Mouse (Mus musculus) embryo, embryonic 10.5 days (tissue): Measurements from ENCODE around the gene Hrasls5.
A peak's percentile ranks its signal among the peaks of the same experiment; 100 is the strongest.

ENCODE experiments used
- DNase-seq: peaks from one replicate; pipeline ENCODE4 v3.0.0-alpha.2; 2015; ENCODE audit warnings: low spot score

Hrasls5 gene

DNA sequence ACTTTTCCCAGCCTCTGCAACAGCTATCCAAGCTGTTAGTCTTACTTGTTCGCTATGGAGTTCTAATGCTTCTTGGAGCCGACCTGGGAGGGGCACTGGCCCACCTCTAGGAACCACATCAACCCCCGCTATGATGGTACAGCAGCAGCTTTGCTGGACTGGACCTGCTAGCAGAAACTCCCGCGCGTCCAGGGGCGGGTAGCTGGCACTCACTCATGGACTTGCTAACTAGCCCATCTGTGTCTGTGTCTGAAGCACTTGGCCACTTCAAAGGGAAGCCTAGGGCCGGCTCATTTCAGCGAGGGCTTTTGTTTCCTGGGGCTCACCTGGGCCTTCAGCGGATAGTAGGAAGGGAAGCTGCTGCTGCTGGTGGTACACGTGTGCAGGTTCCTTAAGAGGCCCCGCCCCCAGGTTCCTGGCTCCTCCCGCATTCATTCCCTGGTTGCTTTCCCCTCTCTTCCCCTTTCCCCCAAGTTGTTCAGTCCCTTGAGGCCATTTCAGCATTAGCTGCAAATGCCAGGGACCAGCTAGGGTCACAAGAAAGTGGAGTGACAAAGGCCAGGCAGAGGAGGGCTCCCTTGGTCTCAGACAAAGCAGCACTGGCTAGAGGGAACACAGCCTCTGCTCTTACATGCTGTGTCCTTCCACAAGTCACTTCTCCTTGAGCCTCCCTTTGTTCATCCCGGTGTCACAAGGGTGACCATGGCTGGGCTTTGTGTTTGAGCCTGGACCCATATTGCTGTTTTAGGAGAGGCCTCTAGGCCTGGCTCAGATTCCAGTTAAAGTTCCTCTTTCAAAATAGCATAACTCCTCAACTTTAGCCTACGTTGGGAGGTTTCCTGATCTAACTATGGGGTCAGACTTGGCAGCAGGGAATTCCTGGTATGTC is 5.3 kb upstream of the Hrasls5 start, which contains the start of gene Lgals12:
Gene Lgals12, minus strand, starts transcription at position 393 of the 889 bp plus-strand sequence.
- DNase-seq, result peak; percentile 32

DNA sequence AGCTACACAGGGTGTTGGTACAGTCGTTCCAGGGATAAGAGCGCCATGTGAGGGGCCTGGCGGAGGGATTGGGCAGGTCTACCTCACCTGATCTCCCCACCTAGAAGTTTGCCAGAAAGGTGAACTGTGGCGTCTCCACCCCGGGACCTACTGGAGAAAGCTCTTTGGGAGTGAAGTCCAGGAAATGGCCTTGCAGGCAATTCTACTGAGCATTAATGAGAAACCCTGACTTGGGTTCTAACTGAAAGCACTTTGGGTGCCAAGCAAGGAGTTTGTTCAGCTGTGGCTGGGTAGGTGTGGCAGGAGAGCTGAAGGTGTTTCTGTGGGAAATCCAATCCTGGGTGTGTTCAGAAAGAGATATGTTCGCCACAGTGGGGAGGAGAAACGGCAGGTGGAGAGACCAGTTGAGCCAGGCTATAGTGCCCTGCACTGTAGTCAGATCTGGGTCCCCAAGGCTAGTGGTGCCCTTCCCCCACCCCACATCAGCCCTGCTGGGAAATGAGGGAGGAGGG is 4.6 kb upstream of the Hrasls5 start:
- DNase-seq, result no peak

DNA sequence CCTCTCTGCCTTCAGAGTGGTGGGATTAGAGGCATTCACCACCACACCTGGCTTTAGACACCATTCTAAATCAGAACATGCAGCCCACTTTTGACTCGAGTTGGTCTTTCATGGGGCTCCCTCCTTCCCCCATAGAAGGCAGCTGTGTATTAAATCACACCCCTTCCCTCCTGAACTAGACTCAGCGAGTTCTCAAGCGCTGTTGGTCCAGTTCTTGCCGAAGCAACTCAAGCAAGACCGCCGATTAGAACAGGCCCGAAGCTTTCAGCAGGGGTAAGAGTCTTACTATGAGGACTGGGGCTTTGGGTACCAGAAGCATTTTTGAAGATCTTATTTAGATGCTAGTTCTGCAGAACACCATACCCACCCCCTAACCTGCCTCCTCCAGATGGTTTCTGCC is 810 bp downstream of the Hrasls5 start:
- DNase-seq, result no peak

DNA sequence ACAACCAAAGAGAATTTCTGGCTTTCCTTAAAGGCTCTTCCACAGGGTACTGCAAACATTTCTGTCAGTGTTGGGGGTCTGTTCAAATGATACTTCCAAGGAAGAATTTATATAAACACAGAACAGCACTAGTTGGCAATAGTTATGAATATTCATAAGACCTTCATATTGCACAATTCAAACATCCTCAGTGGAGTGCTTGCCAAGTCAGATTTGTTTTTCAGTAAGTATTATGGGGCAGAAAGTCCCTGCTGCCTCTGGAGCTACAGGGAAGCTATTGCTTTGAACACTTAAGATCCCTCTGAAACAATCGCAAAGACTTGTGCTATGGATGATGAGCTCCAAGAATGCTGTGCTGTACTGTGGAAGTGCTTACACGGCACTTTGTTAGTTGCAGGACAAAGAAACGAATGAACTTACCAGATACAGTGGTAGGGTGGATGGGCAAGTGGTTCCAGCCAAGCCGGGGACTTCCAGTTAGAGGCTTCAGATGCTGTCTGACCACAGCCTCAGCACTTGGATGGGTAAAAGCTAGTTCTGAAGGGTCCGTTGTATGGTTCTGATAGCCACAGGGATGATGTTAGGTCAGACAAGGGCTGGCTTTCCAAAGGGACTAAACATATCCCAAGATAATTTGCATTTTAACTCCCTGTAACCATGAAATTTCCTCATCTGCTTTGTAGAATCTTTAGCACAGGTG is 4.0 kb downstream of the Hrasls5 start:
- DNase-seq, result no peak

DNA sequence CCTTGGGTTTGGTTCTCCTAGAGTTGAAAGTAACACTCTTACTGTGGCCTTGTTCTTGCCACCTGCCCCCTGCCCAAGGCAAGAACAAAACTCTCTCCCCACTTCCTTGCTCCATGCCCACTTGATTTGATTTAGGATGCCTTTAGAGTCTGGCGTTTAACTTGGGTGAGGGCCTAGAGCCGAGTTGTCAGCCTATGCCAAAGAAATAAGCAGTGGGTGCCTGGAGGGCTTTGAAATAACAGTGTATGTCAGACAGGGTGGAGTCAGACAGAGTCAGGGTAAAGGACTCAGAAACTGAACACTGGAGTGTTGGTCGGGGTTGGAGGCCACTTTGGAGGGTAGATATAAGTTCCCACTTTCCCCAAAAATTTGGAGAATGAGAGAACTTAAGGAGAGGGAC is 4.7 kb downstream of the Hrasls5 start:
- no peak for DNase-seq

DNA sequence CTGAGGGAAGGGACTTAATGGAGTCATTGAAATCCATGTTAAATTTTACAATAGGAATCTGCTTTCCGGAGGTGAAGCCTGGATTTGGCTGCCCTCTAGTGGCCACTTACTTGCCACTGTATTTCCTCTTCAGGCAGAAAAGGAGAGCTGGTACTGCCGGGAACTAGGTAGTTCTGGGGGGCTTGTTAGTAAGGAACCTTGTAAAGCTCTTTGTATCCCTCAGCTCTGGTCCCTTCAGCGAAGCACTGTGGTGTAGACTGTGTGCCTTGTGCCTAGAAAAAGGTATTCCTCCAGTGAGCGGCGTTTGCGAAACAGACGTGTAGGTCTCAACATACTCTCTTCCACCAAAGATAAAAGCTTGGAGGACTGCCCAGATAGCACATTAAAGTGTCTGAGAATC is 5.4 kb downstream of the Hrasls5 start:
- peak; percentile 86 for DNase-seq

DNA sequence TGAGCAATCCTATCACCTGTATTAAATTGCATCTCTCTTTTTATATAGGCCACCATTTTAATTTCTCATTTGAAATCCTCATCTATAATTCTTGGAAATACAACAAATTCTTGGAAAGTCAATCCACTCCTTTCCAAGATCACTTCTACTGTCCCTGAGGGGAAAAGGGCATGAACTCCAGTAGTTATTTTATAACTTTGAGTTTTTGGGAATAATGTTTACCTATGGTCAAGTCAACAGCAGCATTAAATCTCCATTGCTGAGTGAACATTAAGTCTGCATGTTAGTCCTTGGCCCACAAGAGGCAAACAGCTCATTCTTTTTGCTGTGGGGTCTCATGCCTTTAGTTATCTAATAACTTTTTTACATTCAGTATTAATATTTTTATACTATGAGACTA is 20.7 kb downstream of the Hrasls5 start:
- no peak for DNase-seq

DNA sequence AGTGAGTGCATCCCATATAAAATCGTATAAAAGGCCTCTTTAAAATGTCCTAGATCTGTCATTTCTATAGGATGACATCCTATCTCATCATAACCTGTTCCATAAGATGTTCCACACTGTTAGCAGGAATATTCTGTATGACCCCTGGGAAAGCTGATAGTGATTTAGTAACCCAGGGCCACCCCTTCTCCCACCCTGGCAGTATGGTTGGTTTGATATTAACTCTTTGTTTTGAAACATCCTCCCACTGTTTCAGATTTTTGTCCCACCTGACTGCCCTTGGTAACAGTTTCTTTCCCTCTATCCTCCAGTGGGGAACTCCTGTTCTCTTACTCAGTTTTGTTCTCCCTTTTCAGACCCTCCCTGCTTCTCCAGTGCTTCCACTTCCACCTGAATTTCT is 21.4 kb downstream of the Hrasls5 start:
- no peak for DNase-seq

DNA sequence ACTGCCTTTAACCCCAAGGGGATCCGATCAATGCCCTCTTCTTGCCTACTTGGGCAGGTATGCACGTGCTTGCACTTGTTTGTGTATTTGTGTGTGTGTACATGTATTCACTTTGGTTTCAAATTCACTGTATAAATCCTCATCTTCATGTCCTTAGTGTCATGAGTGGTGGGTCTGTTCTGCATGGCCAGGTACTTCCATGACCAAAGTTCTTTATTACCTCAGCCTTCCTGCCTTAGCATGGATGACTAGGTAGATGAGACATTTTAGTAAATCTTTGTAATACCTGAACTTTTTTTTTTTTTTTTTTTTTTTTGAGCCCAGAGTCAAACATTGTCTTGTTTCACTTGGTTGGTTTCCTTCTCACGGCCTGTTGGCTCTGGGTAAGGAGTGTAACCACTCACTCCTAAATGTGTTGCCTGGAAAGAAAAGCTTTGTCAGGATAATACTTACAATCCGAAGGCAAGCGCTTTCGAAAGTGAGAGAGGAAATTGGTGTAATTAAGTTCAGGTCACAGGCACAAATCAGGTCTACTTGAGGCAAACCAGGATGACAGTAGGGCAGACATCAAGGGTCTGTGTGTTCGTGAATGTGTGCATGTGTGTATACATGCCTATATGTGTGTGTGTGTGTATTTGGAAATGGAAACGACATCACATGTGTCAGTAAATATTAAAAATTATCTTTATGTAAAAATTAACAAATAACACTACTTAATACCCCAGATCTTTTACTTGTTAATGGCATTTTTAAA is 36.7 kb downstream of the Hrasls5 start:
- DNase-seq, result no peak

DNA sequence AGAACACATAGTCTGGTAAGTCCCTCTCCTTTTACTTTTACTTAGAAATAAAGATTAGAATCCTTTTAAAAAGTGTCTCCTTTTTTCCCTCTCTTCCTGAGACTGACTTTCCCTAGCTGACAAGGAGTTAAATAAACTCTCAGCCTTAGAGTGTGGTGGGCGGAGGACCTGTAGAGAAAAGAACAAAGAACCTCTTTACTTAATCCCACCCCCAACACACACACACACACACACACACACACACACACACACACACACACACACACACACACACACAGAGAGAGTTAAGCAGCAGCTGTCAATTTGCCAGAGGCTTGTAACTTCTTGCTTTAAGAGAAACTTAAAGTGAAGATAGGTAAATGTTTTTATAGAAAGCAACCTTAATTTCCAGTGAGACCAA is 59.7 kb downstream of the Hrasls5 start:
- DNase-seq, result no peak

DNA sequence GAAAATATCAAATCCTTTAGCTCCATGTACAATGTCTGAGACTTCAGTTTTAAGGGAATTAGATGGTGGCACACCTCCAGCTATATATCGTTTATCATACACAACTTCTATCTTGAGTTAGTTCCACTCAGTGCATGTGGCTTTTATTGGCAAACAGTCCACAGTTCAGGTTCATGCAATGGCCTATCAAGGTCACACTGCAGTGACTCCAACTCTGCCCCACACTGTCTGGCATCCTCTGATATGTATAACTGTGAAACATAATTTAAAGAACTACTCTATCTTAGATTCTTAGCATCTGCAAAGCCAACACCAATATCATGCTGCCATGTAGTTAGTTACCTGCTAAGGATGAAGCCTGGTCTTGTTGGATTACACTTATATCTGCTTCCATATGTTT is 75.6 kb downstream of the Hrasls5 start:
- no peak for DNase-seq
